Mouse (Mus musculus): Measurements from ENCODE around the gene Fam172a. TPM values are rescaled to one million over a fixed set of nuclear protein-coding genes. Genes with fewer than 3 reads are reported as not detected.

Fam172a gene
- polyA plus RNA-seq, 1 experiment from 2014 or later, result 41.6 TPM

DNA sequence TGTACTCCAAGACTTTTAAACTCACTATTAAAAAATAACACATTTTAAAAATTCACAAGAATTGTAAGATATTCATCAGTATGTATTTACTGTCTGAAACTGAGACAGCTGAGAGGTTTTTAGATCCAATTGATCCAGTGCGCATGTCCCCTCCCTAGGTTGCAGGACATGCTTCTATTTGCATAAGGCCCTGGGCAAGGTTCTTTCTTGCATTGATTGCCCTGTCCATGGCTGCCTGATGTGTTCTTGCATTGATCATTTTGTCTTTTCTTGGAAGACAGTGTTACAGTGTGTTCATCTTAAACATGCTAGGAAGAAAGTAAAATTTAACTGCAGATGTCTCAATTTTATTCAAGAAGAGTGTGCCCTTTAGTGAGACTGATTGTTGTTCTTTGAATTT is 275.3 kb downstream of the Fam172a start:
- Histone ChIP-seq H3K36me3 (no peaks in the 10 kb centered on the region), H3K27ac (replicated peaks) (no peak overlapping the region), H3K27me3 (no peaks in the 10 kb centered on the region), H3K4me2 (replicated peaks) (no peak overlapping the region), H3K4me1 (peaks cover 7% of the 10 kb centered on the region), H3K9ac (replicated peaks) (no peak overlapping the region), H3K9me3 (no peaks in the 10 kb centered on the region), H3K4me3 (no peak overlapping the region)
- peak; percentile 76 for ATAC-seq (ENCODE audit: low FRiP score, low read depth)
- WGBS, result 41% methylated on average over 1 of the region's 1 CpGs

DNA sequence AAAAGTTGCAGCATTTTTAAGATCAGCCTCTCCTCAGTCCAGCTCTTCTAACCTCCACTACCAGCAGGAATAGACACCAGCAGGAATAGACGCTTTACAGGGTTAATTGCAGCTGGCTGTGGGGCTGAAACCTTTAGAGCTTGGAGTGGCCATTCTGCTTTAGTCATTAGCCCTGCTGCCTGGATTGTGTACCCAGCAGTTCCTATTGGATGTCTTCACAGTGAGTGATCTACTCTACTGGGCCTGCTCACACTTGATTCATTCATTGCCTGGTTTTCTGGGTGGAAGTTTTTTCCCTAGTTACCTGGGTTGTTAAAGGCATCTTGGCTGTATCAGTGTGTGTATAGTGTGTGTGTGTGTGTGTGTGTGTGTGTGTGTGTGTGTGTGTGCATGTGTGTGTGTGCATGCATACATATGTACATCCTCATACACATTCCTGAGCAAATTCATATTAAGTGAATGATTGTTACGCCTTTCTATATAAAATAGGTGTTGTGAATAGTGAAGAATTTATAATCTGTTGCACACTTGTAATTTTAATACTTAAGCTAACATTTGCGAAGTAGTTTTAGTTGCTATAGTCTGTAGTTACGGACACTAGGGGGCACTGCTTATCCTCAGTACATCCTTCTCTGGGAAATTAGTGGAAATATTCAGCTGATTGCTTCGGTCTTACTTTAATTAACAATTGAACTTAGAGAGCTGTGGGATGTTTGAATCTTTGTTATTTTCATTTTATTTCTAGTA is 280.4 kb downstream of the Fam172a start:
- peak; percentile 79 for ATAC-seq (ENCODE audit: low FRiP score, low read depth)
- H3K4me3 ChIP-seq, result no peak overlapping the region

DNA sequence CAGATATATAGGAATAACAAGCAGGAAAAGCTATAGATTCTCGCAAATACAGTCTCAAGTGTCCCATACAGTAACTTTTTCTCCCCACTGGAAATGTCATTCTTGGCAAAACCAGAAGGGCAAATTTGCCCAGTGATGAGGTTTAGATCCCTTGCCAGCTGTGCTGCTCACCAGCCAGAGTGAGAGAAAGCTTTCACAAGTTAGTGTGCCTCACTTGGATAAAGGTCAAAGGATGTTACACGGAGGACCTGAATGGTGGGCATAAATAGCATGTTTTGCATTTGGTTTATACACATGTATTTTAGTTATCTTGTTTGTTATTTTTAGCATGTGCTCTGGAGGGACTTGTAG is 281.0 kb downstream of the Fam172a start:
- no peak for ATAC-seq (ENCODE audit: low FRiP score, low read depth)
- Histone ChIP-seq H3K4me3 (no peak overlapping the region), H3K9me3 (no peaks in the 10 kb centered on the region), H3K36me3 (no peaks in the 10 kb centered on the region), H3K27ac (replicated peaks) (no peak overlapping the region), H3K9ac (replicated peaks) (no peak overlapping the region), H3K4me1 (peaks cover 12% of the 10 kb centered on the region), H3K4me2 (replicated peaks) (no peak overlapping the region), H3K27me3 (no peaks in the 10 kb centered on the region)
- WGBS, result 62% methylated on average over 2 of the region's 2 CpGs

More for the DNA sequence above, 280.4 kb downstream of the Fam172a start:
- Histone ChIP-seq H3K27me3 (no peaks in the 10 kb centered on the region), H3K9me3 (no peaks in the 10 kb centered on the region), H3K27ac (replicated peaks) (0 out of 2 replicates have a peak overlapping the region, but pooled peaks have one; percentile 27), H3K9ac (replicated peaks) (no peak overlapping the region), H3K4me2 (replicated peaks) (no peak overlapping the region), H3K4me1 (peaks cover 12% of the 10 kb centered on the region), H3K36me3 (no peaks in the 10 kb centered on the region)
- WGBS, result 22% methylated on average over 5 of the region's 5 CpGs

DNA sequence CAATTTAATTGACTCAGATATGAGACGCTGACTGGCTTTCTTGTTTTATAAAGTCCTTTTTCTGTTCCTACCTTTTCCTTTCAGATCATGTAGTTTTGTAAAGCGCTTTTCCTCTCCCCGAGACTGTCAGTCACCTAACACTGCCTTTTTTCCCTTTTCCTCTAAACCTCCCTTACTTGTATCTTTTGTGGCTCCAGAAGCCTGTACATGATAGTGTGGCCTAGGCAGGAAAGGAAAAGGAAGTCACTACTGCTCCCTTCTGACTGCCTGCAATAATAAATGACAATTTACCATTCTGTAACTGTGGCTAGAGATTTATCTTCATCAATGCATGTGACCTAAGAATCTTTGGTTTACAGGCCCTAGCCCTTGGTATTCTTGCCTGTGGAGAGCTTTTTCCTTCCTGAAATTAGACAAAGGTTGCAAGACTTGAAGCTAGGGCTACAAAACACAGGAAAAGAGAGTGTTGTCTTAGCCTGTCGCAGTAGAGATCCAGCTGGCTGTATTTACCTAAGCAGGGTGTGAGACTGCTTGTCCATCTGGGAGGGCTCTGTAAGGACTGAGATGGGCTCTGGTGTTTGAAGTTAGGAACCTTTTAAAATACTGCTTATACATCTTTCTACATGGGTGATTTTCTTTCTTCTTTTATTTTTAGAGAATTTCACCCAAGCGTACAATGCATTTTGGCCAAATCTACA is 289.5 kb downstream of the Fam172a start:
- no peaks in the 10 kb centered on the region for H3K9me3 ChIP-seq
- 70% methylated on average over 5 of the region's 5 CpGs for WGBS
- H3K27ac ChIP-seq (replicated peaks), result 0 out of 2 replicates have a peak overlapping the region, but pooled peaks have one; percentile 25
- H3K4me1 ChIP-seq, result no peaks in the 10 kb centered on the region
- H3K9ac ChIP-seq (replicated peaks), result no peak overlapping the region
- H3K4me3 ChIP-seq, result no peak overlapping the region
- no peak overlapping the region for H3K4me2 ChIP-seq (replicated peaks)
- no peaks in the 10 kb centered on the region for H3K36me3 ChIP-seq
- H3K27me3 ChIP-seq, result no peaks in the 10 kb centered on the region
- ATAC-seq (ENCODE audit: low FRiP score, low read depth), result no peak

DNA sequence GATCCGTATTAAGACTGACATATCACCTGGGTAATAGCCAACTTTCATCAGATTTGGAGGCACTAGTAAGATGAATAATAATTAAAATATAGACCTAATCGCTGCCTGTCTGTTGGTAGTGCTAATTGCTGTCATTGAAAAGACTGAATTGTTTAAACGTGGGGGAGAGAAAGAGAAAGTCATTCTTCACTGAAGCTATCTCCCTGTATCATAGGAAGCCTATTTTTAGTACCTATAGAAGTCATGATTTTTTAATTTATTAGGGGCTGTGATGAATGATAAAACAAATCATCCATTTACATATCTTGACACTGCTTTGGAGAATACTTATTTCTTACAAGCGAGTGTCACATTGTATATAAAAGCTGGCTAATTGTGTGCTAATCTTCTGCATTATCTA is 302.8 kb downstream of the Fam172a start:
- Histone ChIP-seq H3K4me2 (replicated peaks) (no peak overlapping the region), H3K9ac (replicated peaks) (no peak overlapping the region), H3K4me1 (peaks cover 15% of the 10 kb centered on the region), H3K27ac (replicated peaks) (no peak overlapping the region), H3K4me3 (no peak overlapping the region), H3K27me3 (peaks cover 4% of the 10 kb centered on the region; the same call in 1 of the 2 replicates), H3K36me3 (no peaks in the 10 kb centered on the region), H3K9me3 (no peaks in the 10 kb centered on the region)
- no peak for ATAC-seq (ENCODE audit: low FRiP score, low read depth)
- 52% methylated on average over 4 of the region's 4 CpGs for WGBS

DNA sequence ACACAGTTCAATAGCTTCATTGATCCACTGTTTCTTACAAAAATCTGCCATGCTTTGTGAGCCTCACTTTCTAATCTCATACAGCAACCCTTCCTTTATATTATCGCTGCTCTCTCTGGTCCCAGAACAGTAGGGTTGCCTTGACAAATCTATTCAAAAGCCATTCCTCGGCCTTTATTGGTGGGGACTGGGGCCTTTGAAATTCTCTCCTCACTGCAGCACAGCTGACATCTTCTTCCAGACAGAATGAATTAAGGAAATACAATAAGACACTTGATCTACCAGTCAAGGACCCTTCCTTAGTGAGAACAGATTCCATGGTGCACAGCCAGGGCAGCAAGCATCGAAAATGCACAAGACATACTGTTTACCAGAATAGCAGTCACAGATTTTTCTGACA is 303.5 kb downstream of the Fam172a start:
- 3% methylated on average over 3 of the region's 3 CpGs for WGBS
- peaks cover 4% of the 10 kb centered on the region; the same call in 1 of the 2 replicates for H3K27me3 ChIP-seq
- peak; percentile 96 for ATAC-seq (ENCODE audit: low FRiP score, low read depth)
- H3K4me1 ChIP-seq, result peaks cover 15% of the 10 kb centered on the region
- H3K27ac ChIP-seq (replicated peaks), result peak overlapping the region; percentile 63
- no peak overlapping the region for H3K9ac ChIP-seq (replicated peaks)
- no peak overlapping the region for H3K4me3 ChIP-seq
- no peak overlapping the region for H3K4me2 ChIP-seq (replicated peaks)
- no peaks in the 10 kb centered on the region for H3K9me3 ChIP-seq
- H3K36me3 ChIP-seq, result no peaks in the 10 kb centered on the region

DNA sequence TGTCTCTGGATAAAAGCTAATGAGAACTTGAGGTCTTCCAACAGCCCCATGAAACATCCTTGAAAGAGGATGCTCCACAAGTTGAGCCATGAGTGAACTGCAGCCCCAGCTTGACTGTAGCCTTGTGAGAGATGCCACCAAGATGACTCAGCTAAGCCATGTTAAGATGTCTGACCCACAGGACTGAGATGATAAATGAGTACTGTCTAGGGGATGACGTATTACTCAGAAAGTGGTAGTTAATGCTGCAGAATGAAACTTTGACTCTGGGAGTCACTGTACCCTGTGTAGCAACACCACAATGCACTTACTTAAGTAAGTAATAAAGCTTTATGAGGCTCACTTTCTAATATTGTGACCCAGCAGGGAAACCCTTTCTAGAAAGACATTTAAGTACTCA is 308.3 kb downstream of the Fam172a start:
- Histone ChIP-seq H3K4me1 (peaks cover 5% of the 10 kb centered on the region), H3K27ac (replicated peaks) (no peak overlapping the region), H3K27me3 (no peaks in the 10 kb centered on the region), H3K4me2 (replicated peaks) (no peak overlapping the region), H3K36me3 (no peaks in the 10 kb centered on the region), H3K4me3 (no peak overlapping the region), H3K9ac (replicated peaks) (no peak overlapping the region), H3K9me3 (no peaks in the 10 kb centered on the region)
- 96% methylated on average over 1 of the region's 1 CpGs for WGBS
- ATAC-seq (ENCODE audit: low FRiP score, low read depth), result no peak

DNA sequence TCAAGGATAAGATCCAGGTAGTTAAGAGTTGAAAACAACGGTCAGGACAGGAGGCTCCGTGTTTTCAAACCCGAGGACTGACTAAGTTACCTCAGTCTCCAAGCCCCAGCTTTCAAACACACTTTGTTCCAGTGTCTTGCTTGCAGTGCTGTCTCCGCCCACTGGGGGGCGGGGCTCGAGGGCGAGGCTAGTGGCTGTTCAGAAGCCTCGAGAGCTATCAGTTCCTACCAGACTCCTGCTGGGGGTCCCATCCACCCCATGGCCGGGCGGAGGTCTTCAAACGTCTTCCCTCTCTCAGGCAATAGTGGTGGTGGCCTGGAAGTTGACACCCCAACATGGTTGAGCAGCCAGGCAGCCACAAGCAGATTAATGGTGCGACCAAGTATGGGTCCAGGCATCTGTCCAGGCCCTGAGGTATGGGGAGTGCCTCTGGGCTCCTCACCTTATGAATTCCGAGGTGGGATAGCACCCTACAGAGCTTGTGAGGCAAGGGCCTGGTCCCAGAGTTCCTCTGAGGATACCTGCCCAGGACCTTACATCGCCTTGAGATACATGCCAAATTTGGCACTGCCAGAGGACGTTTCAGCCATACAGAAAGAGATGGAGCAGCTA is 323.0 kb downstream of the Fam172a start, which contains the start of gene Pou5f2:
TSS of gene Pou5f2 (plus strand) at position 220 of the 612 bp plus-strand sequence.
- 64% methylated on average over 15 of the region's 15 CpGs for WGBS
- no peak within 1 kb of the TSS for H3K27ac ChIP-seq (replicated peaks)
- H3K4me3 ChIP-seq, result no peak within 1 kb of the TSS
- no peak within 1 kb of the TSS for H3K4me2 ChIP-seq (replicated peaks)
- no peaks in the 10 kb centered on the region for H3K36me3 ChIP-seq
- H3K27me3 ChIP-seq, result no peaks in the 10 kb centered on the region
- no peaks in the 10 kb centered on the region for H3K9me3 ChIP-seq
- no peak for ATAC-seq (ENCODE audit: low FRiP score, low read depth)
- H3K4me1 ChIP-seq, result no peaks in the 10 kb centered on the region
- H3K9ac ChIP-seq (replicated peaks), result no peak within 1 kb of the TSS

DNA sequence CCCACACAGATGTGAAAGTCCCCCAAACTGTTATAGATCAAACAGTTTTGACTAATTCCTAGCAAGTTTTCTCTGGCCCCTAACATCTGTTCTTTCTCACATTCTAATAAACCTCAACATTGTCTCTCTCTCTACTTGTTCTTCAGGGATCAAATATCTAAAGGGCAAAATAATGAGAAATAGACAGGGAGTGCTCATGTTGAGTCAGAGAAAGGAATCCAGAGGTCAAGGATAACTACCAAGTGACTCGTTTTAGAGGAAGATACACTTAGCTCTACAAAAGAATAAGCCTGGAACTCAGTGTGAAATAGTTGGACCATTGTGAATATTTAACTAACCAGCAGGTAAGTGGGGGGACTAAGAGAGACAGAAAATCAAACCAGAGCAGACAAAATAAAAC is 331.0 kb downstream of the Fam172a start:
- Histone ChIP-seq H3K9ac (replicated peaks) (no peak overlapping the region), H3K9me3 (no peaks in the 10 kb centered on the region), H3K4me3 (no peak overlapping the region), H3K36me3 (no peaks in the 10 kb centered on the region), H3K4me1 (no peaks in the 10 kb centered on the region), H3K27ac (replicated peaks) (no peak overlapping the region), H3K27me3 (no peaks in the 10 kb centered on the region), H3K4me2 (replicated peaks) (no peak overlapping the region)
- ATAC-seq (ENCODE audit: low FRiP score, low read depth), result no peak
- 46% methylated on average over 1 of the region's 1 CpGs for WGBS

DNA sequence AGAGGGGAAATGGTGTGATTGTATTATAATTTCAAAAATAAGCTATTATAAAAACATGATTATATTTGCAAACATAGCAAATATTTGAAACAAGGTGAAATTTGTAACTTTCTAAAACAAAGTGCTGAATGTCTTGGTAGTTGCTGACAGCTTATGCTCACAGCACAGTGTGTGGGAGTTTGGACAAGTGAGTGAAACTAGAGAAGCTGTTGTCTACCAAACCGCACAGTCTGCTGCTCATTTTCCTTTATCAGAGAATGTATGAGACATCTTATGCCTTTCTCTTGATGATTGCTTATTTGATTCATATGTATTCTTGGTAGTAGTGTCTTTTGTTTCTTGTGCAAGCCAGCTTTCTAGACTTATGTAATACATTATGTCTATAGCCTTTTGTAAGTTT is 335.4 kb downstream of the Fam172a start:
- Histone ChIP-seq H3K4me1 (no peaks in the 10 kb centered on the region), H3K27me3 (no peaks in the 10 kb centered on the region), H3K9ac (replicated peaks) (no peak overlapping the region), H3K36me3 (no peaks in the 10 kb centered on the region), H3K27ac (replicated peaks) (no peak overlapping the region), H3K4me3 (no peak overlapping the region), H3K9me3 (no peaks in the 10 kb centered on the region), H3K4me2 (replicated peaks) (no peak overlapping the region)
- WGBS, result 81% methylated on average over 1 of the region's 1 CpGs
- no peak for ATAC-seq (ENCODE audit: low FRiP score, low read depth)

DNA sequence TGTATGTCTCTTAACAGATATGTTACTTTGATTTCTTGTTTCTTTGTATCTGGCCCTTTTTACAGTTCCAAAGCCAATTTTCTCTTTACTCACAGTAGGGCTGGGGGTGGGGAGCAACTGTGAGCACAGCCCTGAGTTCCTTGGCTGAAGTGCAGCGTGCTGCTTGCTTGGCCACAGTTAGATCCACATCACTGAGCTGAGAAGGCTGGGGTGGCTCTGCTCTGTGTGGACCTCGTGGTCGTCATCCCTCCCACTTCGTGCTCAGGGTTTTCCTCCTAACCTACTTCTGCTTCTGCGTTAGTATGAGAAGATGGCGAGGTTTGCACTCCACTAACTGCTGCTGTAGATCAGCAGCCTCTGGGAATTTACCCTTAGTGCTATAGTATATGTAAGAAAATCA is 341.4 kb downstream of the Fam172a start:
- H3K9me3 ChIP-seq, result no peaks in the 10 kb centered on the region
- WGBS, result 70% methylated on average over 6 of the region's 6 CpGs
- H3K9ac ChIP-seq (replicated peaks), result no peak overlapping the region
- no peaks in the 10 kb centered on the region for H3K4me1 ChIP-seq
- H3K4me3 ChIP-seq, result no peak overlapping the region
- no peaks in the 10 kb centered on the region for H3K36me3 ChIP-seq
- no peaks in the 10 kb centered on the region for H3K27me3 ChIP-seq
- no peak overlapping the region for H3K4me2 ChIP-seq (replicated peaks)
- no peak overlapping the region for H3K27ac ChIP-seq (replicated peaks)
- ATAC-seq (ENCODE audit: low FRiP score, low read depth), result no peak

DNA sequence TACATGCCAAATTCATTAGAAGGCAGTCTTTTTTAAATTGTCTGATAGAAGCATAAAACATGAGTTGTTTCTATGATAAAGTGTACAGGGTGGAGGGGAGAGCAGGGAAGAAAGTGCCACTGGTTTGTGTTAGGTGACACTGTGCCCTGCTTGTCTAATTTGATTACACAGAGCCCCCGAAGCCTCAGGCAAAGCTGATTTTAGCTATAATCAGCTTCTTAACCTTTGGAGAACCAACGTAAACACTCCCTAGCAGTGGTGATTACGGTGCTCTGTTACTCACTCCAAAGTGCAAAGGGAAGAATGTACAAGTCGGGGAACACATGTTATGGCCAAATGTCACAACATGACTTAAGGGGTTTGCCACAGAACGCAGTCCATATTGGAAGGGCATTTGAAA is 343.3 kb downstream of the Fam172a start:
- ATAC-seq (ENCODE audit: low FRiP score, low read depth), result no peak
- Histone ChIP-seq H3K4me3 (no peak overlapping the region), H3K9me3 (no peaks in the 10 kb centered on the region), H3K36me3 (no peaks in the 10 kb centered on the region), H3K4me1 (no peaks in the 10 kb centered on the region), H3K27ac (replicated peaks) (no peak overlapping the region), H3K4me2 (replicated peaks) (no peak overlapping the region), H3K27me3 (no peaks in the 10 kb centered on the region), H3K9ac (replicated peaks) (no peak overlapping the region)
- 42% methylated on average over 5 of the region's 5 CpGs for WGBS
